Mouse (Mus musculus): ENCODE measurements around the gene Tsen54.

DNA sequence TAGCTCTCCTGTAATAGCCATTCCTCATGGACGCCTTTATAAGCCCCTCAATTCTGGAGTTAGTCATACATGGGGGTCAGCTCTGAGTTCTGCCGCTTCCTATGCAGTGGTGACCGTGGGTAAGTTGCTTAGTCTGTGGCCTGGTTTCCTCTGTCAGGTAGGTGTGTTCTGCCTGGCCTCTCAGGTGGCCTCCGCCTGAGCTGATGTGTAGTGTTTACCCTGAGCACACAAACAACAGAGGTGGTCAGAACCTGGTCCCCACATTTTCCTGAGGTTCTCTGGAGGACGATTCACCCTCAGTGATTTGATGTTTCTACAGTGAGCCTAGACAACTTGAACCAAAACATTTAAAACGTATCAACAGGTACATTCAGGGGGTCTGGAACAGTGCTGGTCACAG lies 17.5 kb downstream of the Tsen54 start:
- TF ChIP-seq CTCF (IDR thresholded peaks at IDR 0.05; ENCODE audit: insufficient read depth, low read depth, low read length): no peak
- TF ChIP-seq POLR2A (IDR thresholded peaks at IDR 0.05; ENCODE audit: insufficient read depth, low read depth, low read length): no peak

Measured in olfactory bulb, adult 2 months (tissue).